Mouse (Mus musculus) liver, embryonic 14.5 days (tissue): Measurements from ENCODE around the gene Th.

Experiments
- CTCF ChIP-seq: IDR thresholded peaks from 2 replicates; pipeline ENCODE4 v1.5.1; 2016; ENCODE audit warnings: antibody characterized with exemption, low read depth, control low read depth
- EP300 ChIP-seq: IDR thresholded peaks from 2 replicates; pipeline ENCODE4 v1.6.1; 2016; ENCODE audit warnings: antibody characterized with exemption, low read depth

DNA sequence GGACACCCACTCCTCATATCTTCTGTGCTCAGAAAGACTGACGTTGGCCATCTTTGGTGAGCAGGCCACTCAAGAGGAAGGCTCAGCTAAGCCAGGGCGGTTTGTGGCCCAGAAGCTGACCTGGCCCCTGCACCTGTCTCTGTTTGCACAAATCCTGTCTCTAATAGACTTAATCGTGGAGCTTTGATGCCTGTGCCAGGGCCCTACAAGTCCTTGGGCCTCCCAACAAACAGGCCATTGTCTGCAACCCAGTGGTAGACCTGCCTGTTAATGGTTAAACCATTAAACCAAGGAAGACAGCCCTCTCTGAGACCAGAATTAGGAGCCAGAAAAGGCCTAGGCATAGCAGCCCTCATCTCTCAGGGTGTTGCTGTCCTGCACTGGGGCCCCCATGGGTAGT lies 1.5 kb upstream of the Th start:
- TF ChIP-seq CTCF (no peak), EP300 (no peak)
